Comparison of ENCODE assay signal across 8 mouse cellular contexts in genomic region chr9:48723511-48724304, GRCm38 (mm10).
DNase-seq lines count a peak whose midpoint lies in the region; ATAC-seq lines count a peak whose summit lies in the region.

No protein-coding gene starts in this region.

- no peak for ATAC-seq in kidney, embryonic 14.5 days (ENCODE audit: low FRiP score, low TSS enrichment)
- ATAC-seq in midbrain, embryonic 11.5 days (ENCODE audit: low FRiP score) = no peak

- H3K9me3 ChIP-seq in kidney, embryonic 14.5 days (ENCODE audit: control insufficient read depth, low read length) = no peaks in the 10 kb centered on the region
- H3K9me3 ChIP-seq in embryonic facial prominence, embryonic 10.5 days = no peaks in the 10 kb centered on the region
- no peaks in the 10 kb centered on the region for H3K9me3 ChIP-seq in midbrain, embryonic 11.5 days (ENCODE audit: control insufficient read depth, low read length)

- H3K36me3 ChIP-seq in kidney, embryonic 14.5 days (ENCODE audit: control insufficient read depth, insufficient read depth, low read length) = no peaks in the 10 kb centered on the region
- no peaks in the 10 kb centered on the region; the same call in 1 of the 2 replicates for H3K36me3 ChIP-seq in embryonic facial prominence, embryonic 10.5 days (replicated peaks)
- H3K36me3 ChIP-seq in midbrain, embryonic 11.5 days (ENCODE audit: control insufficient read depth, insufficient read depth, low read length) = no peaks in the 10 kb centered on the region

- 58% methylated on average over 10 of the region's 10 CpGs for WGBS in kidney, embryonic 14.5 days
- 76% methylated on average over 10 of the region's 10 CpGs for WGBS in embryonic facial prominence, embryonic 10.5 days
- 77% methylated on average over 10 of the region's 10 CpGs for WGBS in midbrain, embryonic 11.5 days

- H3K4me2 ChIP-seq in kidney, embryonic 14.5 days (replicated peaks; ENCODE audit: low read depth, low read length) = no peak overlapping the region
- H3K4me2 ChIP-seq in midbrain, embryonic 11.5 days = no peak overlapping the region

- intact Hi-C loops in heart, postnatal 25 days (cut with DNase I) = loop anchor here (1.0 to 5.0 kb wide), 5 partner anchors 10 to 114 kb away; partner anchors contain the start of gene Zbtb16
- intact Hi-C loops in left cerebral cortex, postnatal 14 days (cut with DNase I) = loop anchor here (2.0 to 5.0 kb wide), 2 partner anchors 13 to 56 kb away; no protein-coding TSS in a partner anchor

- H3K4me1 ChIP-seq in kidney, embryonic 14.5 days (ENCODE audit: control insufficient read depth, insufficient read depth, low read length) = peaks cover 11% of the 10 kb centered on the region; the same call in 1 of the 2 replicates
- peaks cover 46% of the 10 kb centered on the region for H3K4me1 ChIP-seq in embryonic facial prominence, embryonic 10.5 days
- peaks cover 18% of the 10 kb centered on the region for H3K4me1 ChIP-seq in midbrain, embryonic 11.5 days (ENCODE audit: control insufficient read depth, insufficient read depth, low read length)

- H3K27me3 ChIP-seq in kidney, embryonic 14.5 days (ENCODE audit: control insufficient read depth, insufficient read depth, low read length) = peaks cover 8% of the 10 kb centered on the region
- peaks cover 8% of the 10 kb centered on the region for H3K27me3 ChIP-seq in embryonic facial prominence, embryonic 10.5 days (replicated peaks; ENCODE audit: low read depth, poor library complexity, severe bottlenecking)
- no peaks in the 10 kb centered on the region for H3K27me3 ChIP-seq in midbrain, embryonic 11.5 days (ENCODE audit: control insufficient read depth, insufficient read depth, low read length)

- peak; percentile 72 to 73 for DNase-seq in kidney, adult 8-10 months
- DNase-seq in embryonic facial prominence, embryonic 10.5 days (ENCODE audit: low spot score) = no peak
- peak; percentile 92 for DNase-seq in heart, postnatal 25 days (ENCODE audit: low spot score)
- DNase-seq in left cerebral cortex, postnatal 14 days (ENCODE audit: low spot score in 2 of 2) = peak; percentile 82 to 96
- no peak for DNase-seq in midbrain, embryonic 11.5 days (ENCODE audit: low spot score, missing footprints)
- DNase-seq in embryo, embryonic 10 days (ENCODE audit: low spot score) = no peak
- DNase-seq in thymus, postnatal 0 days (ENCODE audit: low spot score) = no peak

- no peak overlapping the region for H3K9ac ChIP-seq in kidney, embryonic 14.5 days (ENCODE audit: low read depth, low read length)
- no peak overlapping the region for H3K9ac ChIP-seq in midbrain, embryonic 11.5 days (ENCODE audit: low read length)

- no peak overlapping the region for H3K27ac ChIP-seq in kidney, embryonic 14.5 days (ENCODE audit: low read depth, low read length)
- peak overlapping the region; percentile 16; the same call in 1 of the 2 replicates for H3K27ac ChIP-seq in embryonic facial prominence, embryonic 10.5 days (replicated peaks)
- 0 out of 2 replicates have a peak overlapping the region, but pooled peaks have one; percentile 35 for H3K27ac ChIP-seq in midbrain, embryonic 11.5 days (ENCODE audit: low read depth, low read length)

- H3K4me3 ChIP-seq in kidney, embryonic 14.5 days (ENCODE audit: low read length) = no peak overlapping the region
- H3K4me3 ChIP-seq in embryonic facial prominence, embryonic 10.5 days = no peak overlapping the region
- H3K4me3 ChIP-seq in midbrain, embryonic 11.5 days (ENCODE audit: low read depth, low read length) = no peak overlapping the region

Comparison
In these comparisons a context has a peak if more than half of its experiments do, and no peak if none do; other contexts are left out.
1. DNase-seq: peak in kidney, adult 8-10 months (2 of 2), heart, postnatal 25 days (single experiment) and left cerebral cortex, postnatal 14 days (2 of 2); none in embryonic facial prominence, embryonic 10.5 days (single experiment), midbrain, embryonic 11.5 days (single experiment), embryo, embryonic 10 days (single experiment) and thymus, postnatal 0 days (single experiment).